Mouse (Mus musculus) thymus, postnatal 14 days (tissue): ENCODE measurements at regions not wholly inside any gene's neighbourhood (a gene's known extent, or its start where the extent isn't known, plus 50 kb on each side); places are given as distances from the start of the nearest gene placed in this dataset.

Experiments used
- DNase-seq: peaks from one replicate; pipeline ENCODE4 v3.0.0; 2021

DNA sequence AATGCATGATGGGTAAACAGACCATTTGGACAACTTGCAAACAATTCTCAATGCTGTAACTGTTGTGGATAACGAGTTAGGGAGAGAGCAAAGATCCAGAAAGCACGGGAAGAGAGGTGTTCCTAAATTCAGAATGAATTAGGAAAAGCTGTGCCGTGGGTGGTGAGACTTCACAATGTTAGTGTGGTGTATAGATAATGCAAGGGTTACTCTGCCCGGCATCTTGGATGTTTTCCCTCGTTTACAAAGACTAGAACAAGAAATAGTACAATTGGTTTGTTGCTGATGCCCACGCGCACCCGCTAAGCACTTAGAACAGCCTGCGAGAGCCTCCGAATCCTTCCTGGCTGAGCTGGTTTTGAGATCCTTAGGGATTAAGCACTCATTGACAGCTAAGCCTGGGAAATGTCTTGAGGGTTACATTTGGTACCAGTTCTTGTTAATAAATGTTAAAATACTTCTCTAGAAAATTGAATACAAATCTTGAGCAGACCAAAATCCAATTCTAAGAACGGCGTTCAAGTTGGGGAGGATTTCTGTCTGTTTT lies 413.1 kb downstream of the Epha4 start:
- no peak for DNase-seq

DNA sequence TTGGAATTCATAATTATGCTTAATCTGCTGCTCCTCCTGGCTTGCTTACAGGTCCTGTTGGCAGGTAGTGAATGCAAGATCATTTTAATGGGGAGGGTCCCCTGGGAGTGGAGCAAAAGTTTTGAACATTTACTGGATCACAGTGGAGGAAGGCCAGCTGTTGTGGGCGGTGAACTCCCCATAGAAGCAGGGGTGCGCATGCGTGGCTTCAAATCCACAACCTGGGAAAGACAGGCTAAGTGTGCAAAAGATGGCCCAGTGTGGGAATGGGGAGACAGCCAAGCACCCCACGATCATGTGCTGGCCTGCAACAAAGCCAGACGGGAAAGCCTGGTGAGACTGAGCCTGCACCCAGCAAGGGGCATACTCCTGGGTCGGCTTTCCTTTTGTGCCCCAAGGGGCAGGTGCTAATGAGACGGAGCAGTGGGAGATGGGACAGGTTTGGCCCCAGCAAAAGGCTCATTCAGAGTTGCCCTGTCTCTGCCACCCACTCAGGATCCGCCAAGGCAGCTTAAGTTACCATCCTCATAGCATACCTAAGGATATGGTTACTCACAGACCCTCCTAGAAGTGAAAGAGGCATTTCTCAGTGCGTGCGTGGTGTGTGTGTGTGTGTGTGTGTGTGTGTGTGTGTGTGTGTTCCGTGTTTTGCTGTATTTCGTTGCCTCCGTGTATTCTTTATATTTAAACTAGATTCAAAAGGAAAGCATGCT lies 412.3 kb downstream of the Epha4 start:
- DNase-seq = no peak

DNA sequence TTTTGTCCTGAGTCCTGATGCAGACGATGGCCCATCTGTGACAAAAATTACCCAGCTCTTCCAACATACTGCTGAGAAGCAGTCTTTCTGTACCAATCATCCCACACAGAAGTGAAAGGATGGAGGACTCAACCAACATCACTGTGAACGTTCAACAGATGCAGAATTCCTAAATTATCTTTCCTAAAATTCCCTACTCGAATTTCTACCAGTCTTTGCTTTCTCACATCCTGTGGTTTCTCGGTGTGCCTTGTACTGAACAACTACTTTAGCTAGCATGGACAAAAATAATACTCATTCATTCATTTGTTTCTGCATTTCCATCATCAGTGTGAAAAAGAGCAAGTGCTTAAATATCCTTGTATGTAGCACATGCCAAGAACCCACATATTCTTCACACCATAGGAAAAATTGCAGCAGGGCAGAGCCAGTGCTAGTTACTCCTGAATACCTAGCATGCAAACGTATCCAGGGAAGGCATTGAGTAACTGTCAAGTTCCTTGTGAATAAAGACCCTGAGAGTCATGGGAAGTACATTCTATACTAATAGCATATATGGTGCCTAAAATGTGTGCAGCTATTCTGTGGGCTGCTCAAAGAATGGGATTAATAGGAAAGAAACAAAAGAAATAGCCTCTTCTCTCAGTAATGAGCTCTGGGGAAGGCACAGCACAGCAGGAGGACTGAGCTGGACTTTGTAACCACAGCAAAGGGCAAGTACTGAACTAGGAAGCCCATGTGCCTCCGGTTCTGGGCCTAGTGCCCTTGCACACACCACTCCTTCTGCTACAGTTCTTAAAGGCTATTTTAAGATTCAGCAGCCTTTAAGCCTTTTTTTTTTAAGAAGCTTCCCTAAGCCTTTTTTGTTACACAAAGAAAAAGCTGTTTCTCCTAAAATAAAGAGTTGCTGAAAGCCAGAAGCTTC lies 404.8 kb downstream of the Epha4 start:
- DNase-seq = no peak

DNA sequence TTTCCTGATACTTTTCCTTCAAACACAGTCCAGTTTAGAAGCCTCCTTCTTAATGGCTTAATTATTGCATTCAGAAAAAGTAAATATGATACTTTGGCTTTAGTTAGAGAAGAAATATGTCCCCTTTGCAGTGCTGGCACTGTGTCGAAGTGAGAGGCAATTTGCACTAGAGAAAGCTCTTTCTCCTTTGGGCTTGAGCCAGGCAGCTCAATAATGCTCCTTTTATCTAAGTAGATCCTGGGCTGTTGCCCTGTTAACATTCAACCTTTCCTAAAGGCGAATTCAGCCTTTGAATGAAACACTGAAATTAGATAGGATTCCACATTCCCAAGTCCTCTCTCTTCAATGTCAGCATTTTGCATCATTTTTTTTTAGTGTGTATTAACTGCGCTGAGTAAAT lies 386.5 kb downstream of the Epha4 start:
- DNase-seq = no peak

DNA sequence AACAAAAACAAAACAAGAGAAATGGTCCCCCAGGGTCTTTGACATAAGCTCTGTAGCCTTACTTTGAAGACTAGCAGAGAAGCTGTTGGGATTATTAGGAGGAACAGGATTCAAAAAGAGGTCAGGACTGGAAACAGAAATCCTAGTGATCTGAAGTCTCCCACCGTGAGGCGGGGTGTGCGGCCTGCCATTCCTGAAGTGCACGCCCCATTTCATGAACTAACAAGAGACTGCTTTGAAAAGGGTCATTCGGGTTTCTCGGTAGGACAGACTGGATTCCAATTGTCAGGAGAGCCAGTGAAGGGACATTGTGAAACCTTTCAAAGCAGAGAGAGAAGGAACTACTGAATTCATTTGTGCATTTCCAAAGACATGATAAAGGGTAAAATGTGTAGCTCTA lies 377.2 kb downstream of the Epha4 start:
- no peak for DNase-seq

DNA sequence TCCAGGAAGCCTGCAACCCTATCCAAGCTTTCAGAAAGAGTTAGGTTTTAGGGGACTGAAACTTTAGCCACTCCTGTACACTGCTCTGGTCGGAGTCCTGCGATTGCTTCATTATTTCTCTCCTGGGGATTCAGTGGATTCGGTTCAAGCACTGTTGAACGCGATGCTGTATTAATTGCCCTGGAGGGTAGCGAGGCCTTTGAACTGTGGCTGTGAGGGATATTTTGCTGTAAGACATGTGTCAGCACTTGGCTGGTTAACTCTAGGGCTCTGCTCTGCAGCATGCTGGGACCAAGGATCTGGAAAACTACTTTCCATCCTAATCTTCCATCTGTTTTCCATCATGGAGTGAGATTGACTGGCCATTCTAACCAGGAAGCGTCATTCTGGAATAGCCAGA lies 374.0 kb downstream of the Epha4 start:
- no peak for DNase-seq

DNA sequence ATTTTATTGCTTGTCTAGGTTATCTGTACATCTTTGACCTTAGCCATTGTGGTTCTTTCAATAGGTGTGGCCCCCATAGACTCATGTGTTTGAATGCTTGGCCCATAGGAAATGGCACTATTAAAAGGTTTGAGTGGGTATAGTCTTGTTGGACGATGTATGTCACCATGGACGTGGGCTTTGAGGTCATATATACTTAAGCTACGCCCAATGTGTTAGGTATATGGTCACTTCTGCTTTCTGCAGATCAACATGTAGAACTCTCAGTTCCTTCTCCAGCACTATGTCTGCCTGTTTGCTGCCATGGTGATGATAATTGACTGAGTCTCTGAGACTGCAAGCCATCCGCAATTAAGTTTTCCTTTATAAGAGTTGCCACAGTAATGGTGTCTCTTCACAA lies 366.8 kb downstream of the Epha4 start:
- DNase-seq = no peak

DNA sequence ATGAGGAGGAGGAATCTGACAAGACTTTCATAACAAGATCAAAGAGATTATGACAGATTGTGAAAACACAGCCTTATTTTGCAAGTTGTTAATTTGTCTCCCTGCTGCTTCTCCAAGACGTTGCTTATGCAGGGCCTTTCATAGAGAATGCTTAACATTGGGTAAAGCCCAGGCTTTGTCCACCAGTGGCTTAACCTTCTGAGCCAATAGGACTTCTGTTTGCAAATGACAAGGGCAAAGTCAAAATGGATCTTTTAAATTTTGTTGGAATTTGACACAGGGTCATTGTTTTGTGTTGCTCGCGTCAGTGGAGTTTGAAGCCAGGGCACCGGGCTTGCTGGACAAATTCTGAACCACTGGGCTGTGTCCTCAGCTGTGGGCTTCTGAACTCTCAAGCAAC lies 346.6 kb downstream of the Epha4 start:
- no peak for DNase-seq

DNA sequence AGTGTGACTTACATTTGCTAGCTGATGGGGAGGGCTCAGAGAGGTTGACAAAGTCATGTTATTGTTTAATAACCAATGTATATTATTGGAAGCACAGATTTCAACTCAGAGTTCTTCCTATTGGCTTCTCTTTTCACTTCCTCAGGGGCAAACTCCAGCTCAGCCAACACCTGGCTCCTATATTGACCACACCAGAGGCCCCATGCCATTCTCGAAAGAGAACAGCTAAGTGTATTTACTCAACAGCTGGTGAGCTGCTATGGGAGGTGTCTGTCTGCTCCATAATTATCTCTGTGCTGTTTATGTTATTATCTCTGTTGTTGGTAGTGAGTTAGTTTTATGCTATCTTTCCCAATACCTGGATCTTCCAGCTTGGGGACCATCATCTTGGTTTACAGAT lies 342.4 kb downstream of the Epha4 start:
- no peak for DNase-seq

DNA sequence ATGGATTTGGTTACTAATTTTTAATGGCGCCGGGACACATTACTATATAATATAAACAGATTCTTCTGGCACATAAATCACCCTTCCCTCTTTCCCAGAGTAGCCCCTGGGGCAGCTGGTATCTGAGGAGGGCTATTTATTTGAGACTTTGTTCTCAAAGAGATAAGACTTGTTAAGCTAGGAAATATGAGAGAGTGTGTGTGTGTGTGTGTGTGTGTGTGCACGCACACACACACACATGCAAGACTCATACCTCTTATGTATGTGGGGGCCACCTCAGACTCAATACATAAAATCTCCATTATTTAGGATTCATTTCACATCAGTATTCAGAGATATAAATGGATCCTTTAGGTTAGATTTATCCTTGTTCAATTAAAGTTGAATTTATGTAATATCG lies 340.1 kb downstream of the Epha4 start:
- no peak for DNase-seq

DNA sequence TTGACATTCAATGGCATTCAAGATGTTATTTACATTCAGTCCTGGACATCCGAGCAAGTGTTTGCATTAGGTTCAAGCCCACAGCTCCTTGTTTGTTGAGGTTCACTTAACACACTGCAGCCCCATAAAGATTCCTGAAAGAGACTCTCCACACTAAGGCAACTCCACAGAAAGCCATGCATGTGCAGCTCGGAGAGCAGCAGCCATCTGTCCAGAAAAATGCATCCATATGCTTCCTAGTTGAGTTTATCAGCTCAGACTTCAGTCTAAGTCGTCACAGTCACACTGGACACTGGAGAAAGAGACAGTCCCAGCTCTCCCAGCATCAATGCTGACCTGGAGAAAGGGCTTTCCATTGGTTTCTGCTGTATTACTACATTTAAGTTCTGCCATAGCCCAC lies 339.7 kb downstream of the Epha4 start:
- no peak for DNase-seq

DNA sequence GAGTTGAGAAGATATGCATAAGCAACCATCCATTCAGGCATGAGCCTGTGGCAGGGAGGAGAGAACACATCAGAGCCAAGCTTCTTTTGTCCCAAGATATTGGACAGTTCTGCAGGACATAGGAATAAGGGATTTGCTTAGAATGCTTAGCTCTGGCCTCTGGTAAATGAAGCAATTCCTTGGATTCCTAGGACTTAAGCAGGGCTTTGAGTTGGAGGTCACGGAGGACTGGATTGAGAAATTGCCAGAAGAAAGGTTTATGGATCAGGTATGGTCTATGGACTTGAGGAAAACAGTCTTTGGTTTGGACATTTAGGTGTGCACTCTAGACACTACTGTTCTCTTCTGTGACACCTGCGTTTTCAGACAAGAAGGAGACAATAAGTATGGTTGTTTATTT lies 338.4 kb downstream of the Epha4 start:
- DNase-seq = no peak

DNA sequence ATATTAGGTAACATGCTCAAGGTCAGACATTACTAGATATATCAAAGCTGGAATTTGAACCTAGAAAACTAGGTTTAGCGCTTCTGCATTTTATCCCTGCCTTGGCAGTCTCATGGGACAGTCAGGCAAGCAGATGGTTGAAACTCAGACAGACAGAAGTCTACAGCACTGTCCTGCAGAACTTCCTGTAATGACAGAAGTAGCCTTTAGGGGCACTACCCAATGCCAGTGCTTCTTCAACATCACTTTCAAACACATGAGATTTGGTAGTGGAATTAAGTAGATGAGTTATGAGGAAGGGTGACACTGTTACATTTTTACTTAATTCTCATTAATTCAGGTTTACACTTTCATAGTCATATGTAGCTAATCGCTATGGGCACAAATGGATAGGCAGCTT lies 330.9 kb downstream of the Epha4 start:
- DNase-seq = no peak

DNA sequence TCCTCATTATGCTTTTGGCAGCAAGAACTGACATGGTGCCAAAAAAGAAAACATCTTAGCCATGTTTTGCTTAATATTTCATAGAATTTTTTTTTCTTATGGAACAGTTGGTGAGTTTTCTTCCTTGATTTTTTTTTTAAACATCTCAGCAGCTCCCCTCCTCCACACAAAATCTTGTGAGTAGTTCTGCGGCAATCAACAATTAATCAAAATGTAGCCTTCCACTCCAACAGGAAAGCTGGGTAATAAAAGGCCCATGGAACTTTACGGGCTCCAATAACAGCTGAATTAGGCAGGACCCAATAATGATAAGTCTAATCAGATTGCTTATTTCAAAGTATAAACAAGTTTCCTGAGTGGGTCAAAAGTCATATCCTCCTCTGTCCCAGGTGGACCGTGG lies 324.7 kb downstream of the Epha4 start:
- no peak for DNase-seq

DNA sequence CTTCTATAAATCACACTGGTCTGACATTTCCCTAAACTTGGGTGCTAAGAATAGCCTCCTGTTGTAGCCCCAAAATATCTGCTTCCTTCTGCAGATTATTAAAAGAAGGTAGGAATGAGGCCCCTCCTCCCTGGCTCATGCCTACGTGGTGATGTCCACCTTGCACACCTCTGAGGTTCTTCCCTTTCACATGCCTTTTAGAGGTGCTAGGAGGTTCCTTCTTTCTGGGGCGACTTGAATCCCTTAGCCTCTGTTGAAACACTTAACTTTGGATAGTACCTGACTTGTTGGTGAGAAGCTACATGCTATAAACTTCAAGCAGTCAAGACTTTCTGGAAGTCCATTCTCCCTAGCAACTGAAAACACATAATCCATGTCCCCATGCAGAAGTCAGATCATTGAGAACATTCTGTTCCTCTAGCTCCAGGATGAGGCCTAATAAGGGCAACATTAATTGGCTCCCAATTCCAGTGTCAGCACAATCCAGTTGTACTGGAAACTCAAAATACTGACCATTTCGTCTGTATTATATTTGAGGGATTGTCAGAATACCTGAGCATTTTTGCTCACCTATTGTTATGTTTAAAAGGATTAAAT lies 313.5 kb downstream of the Epha4 start:
- no peak for DNase-seq

DNA sequence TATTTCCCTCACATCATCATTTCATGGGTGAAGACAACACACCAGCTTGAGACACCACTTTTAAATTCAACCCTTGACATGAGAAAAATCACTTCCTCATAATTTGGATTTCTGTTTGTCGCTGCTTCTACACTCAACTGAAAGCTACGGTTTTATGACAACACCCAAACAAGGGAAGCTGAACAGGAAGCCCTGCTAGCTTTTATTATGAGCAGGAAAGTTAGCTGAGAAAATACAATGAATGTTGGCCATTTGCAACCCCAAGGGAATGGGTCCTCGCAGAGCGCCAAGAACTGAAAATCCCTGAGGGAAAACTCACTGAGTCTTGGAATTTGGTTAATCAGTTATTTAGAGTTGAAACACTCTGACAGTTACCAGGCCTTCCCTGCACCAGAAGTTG lies 311.9 kb downstream of the Epha4 start:
- DNase-seq = no peak

DNA sequence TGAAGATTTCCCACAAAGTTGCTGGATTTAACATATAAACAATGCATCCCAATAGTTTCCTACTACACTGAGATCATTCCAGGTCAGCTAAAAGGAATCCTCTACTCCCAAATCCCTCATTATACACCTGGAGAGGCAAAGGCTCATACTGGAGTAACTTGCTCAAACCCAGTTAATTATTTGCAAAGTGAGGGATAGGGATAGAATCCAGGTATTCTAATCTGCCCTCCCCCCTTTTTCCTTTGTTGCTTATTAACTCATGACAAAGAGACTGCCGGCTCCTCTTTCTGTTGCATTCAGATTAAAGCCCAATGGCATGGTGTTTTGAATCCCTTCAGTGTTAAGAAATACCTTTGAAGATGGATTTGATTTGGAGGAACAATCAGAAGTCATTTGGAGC lies 308.4 kb downstream of the Epha4 start:
- DNase-seq = no peak

DNA sequence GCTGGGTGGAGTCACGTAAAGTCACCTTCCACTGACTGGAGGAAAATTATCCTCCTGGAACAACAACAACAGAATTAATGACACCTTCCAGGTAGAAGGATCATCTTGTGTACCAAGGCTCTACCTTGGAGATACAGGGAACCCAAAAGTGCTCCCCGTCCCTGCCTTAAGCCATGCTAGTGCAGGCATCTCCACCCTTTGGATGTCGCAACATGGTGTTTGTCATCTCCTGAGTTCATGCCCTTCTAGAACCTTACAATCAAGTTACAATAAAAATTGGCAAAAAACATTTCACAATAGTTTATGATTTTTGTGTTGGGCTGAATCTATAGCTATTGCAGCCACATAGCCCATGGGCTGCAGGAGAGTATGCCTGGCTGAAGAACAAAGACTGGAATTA lies 305.5 kb downstream of the Epha4 start:
- no peak for DNase-seq

DNA sequence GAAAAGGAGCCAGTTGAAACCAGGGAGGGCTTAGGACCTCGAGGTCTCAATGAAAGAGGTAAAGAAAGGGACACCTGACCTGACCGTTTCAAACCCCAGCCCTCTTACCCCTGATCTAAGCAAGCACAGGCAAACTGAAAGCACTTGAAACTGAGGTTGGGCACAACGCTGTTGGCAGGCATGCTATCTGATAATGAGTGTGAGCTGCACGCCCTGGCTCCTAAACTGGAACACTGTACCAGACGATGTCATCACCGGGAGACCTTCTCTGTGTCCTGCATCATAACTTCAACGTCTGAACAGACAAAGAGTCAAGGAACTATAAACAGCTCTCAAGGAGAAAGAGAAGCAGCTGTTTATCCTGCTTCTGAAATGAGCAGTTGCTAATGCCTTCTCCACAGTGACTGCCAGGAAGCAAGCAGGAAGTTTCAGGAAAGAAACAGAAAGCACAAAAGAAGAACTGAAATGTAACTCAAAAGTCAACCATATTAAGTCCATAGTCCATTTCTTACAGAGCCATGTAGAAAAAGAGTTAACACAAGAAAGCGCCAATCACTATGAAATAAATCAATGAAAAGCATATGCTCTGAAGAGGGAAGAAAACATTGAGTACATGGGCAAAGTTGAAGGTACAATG lies 301.3 kb downstream of the Epha4 start:
- DNase-seq = no peak

DNA sequence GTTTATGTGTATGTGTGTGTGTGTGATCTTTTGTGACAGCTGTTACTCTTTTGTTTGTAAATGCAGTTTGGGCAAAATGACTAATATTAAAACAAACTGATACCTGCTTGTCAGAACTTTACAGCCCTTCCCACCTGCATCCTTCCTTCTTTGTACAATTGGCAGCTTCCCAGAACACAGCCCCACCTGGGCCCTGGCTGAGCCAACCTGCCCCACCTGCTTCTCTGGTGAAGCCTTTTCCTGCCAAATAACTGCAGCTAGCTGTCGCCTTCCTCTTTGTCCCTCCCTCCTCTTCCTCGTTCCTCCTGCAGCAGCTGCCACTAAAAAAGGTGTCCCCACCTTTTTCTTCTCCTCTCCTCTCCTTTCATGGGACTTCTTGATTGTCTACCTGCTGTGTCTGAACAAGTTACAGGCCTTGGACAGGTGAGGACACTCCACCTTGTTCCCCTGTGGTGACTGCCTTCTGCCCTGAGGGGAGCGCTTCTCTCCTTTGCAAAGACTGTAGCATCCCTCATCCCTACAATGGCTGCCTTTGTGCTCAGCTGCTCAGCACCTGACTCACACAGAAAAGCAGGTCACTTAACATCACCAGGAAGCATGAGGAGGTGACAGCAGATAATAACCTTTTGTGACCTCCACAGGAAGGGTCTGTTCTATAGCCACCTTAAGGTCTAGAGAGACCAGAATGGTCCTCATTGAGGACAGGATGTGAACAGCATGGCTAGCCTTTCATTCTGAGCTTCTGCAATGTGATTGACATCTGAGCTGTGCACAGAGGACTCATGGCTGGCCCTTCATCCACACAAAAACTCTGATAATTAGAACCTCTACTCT lies 295.2 kb downstream of the Epha4 start:
- DNase-seq = no peak

DNA sequence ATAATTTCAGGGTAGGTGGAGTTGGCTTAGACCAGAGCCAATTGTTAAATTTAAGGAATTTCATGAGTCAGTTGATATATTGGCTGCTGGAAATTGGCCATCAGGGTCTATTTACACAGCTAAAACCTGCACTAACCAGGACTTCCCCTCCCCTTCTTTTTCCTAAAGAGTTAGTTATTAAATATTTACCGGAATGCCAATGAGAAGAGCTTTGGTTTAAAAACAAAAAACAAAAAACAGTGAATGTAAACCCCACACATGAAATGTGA lies 294.6 kb downstream of the Epha4 start:
- DNase-seq = no peak

DNA sequence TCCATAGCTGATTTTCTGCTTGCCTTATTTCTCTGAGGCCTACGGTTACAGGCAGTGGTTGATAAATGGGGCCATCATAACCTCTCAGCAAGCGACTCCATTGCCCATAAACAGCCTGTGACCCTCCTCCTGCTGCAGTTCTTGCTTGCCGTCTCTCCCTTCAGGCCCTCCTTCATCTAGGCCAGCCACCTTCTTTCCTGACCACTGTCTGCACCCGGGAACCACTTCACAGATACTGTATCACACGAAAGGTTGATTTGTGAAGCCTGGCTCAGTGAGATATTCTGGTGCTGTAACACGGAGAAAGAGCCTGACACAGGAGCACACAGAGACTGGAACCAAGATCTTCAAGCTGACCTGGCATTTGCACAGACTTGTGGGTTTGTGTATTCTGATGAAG lies 294.1 kb downstream of the Epha4 start:
- DNase-seq = no peak

DNA sequence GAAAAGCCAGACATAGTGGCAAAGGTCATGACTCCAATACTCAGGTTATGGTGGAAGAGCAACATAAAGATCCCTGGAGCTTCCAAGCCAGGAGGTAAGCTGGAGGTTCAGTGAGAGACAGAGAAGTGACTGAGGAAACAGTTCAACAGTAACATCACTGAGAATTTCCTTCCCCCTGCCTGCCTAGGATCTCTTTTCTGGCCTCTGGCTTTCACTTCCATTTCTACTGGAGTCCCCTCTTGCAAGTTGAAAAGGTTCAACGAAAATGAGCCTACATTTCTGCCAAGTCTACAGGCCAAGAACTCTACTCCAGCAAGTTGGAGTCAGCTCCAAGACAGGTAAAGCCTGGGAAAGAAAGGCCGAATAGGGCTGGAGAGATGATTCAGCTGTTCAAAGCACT lies 293.0 kb downstream of the Epha4 start:
- DNase-seq = no peak
